Mouse (Mus musculus): ENCODE measurements around the gene Tmem201.

- no peak for TF ChIP-seq CTCF (IDR thresholded peaks at IDR 0.05; ENCODE audit: control insufficient read depth, insufficient read depth, low read length)
- TF ChIP-seq POLR2A (IDR thresholded peaks at IDR 0.05; ENCODE audit: borderline replicate concordance, control insufficient read depth, low read depth, low read length) = peak; percentile 62
Measured at GRCm38 (mm10) chr4:149701426-149702209, 36.2 kb downstream of the Tmem201 start.

Data from bone marrow, adult 2 months (tissue).